In genomic region chr3:15194362-15194761, GRCm38 (mm10) we compare ENCODE assay signal across 8 mouse cellular contexts.
DNase-seq lines count a peak whose midpoint lies in the region; ATAC-seq and TF ChIP-seq lines count a peak whose summit lies in the region.

No protein-coding gene starts in this region.

- H3K27ac ChIP-seq in MEL (ENCODE audit: control insufficient read depth, low read depth, low read length), result no peak overlapping the region
- no peak overlapping the region for H3K27ac ChIP-seq in forebrain, embryonic 14.5 days (ENCODE audit: low read depth, low read length)
- H3K27ac ChIP-seq in hindbrain, embryonic 15.5 days (replicated peaks), result no peak overlapping the region

- no peaks in the 10 kb centered on the region for H3K9me3 ChIP-seq in MEL (replicated peaks; ENCODE audit: insufficient read depth, low read length)
- no peaks in the 10 kb centered on the region for H3K9me3 ChIP-seq in forebrain, embryonic 14.5 days (replicated peaks; ENCODE audit: control insufficient read depth, low read length)
- no peaks in the 10 kb centered on the region for H3K9me3 ChIP-seq in hindbrain, embryonic 15.5 days

- no peaks in the 10 kb centered on the region for H3K27me3 ChIP-seq in MEL (ENCODE audit: control insufficient read depth in 1 of 2, insufficient read depth in 2 of 2, low read length in 2 of 2)
- H3K27me3 ChIP-seq in forebrain, embryonic 14.5 days (replicated peaks; ENCODE audit: control insufficient read depth, insufficient read depth, low read length), result no peaks in the 10 kb centered on the region
- no peaks in the 10 kb centered on the region for H3K27me3 ChIP-seq in hindbrain, embryonic 15.5 days

- no peak for TF ChIP-seq EP300 in MEL (IDR thresholded peaks at IDR 0.05; ENCODE audit: low read depth in 1 of 2, low read length in 2 of 2)

- whole genome bisulfite sequencing in forebrain, embryonic 14.5 days, result 1% methylated on average over 7 of the region's 7 CpGs
- WGBS in hindbrain, embryonic 15.5 days, result 5% methylated on average over 7 of the region's 7 CpGs

- ATAC-seq in forebrain, embryonic 14.5 days, result peak; percentile 96
- peak; percentile 91 for ATAC-seq in hindbrain, embryonic 15.5 days (ENCODE audit: low FRiP score, low read depth)

- peak; percentile 98 for TF ChIP-seq RAD21 in MEL (IDR thresholded peaks at IDR 0.05; ENCODE audit: low read depth, low read length)

- no peaks in the 10 kb centered on the region for H3K36me3 ChIP-seq in MEL (ENCODE audit: control insufficient read depth in 1 of 2, insufficient read depth in 2 of 2, low read length in 2 of 2)
- H3K36me3 ChIP-seq in forebrain, embryonic 14.5 days (ENCODE audit: control insufficient read depth, insufficient read depth, low read length), result no peaks in the 10 kb centered on the region
- no peaks in the 10 kb centered on the region for H3K36me3 ChIP-seq in hindbrain, embryonic 15.5 days

- H3K79me2 ChIP-seq in MEL (ENCODE audit: control insufficient read depth, insufficient read depth, low read length, poor library complexity), result no peaks in the 10 kb centered on the region

- H3K4me1 ChIP-seq in MEL (ENCODE audit: control insufficient read depth in 1 of 2, insufficient read depth in 2 of 2, low read length in 2 of 2), result no peaks in the 10 kb centered on the region; a peak in 1 of 4 replicates
- H3K4me1 ChIP-seq in forebrain, embryonic 14.5 days (ENCODE audit: control insufficient read depth, insufficient read depth, low read length), result no peaks in the 10 kb centered on the region
- H3K4me1 ChIP-seq in hindbrain, embryonic 15.5 days (replicated peaks), result no peaks in the 10 kb centered on the region

- H3K4me3 ChIP-seq in MEL (ENCODE audit: control insufficient read depth in 1 of 2, insufficient read depth in 1 of 2, low read depth in 2 of 2, low read length in 2 of 2), result peak overlapping the region in 1 of 2 experiments; percentile 45; a peak in 2 of 4 replicates
- no peak overlapping the region for H3K4me3 ChIP-seq in forebrain, embryonic 14.5 days (ENCODE audit: low read depth, low read length)
- no peak overlapping the region for H3K4me3 ChIP-seq in hindbrain, embryonic 15.5 days

- H3K9ac ChIP-seq in MEL (ENCODE audit: control insufficient read depth, low read depth, low read length, poor library complexity, severe bottlenecking), result no peak overlapping the region
- H3K9ac ChIP-seq in forebrain, embryonic 14.5 days (ENCODE audit: low read length), result no peak overlapping the region
- no peak overlapping the region for H3K9ac ChIP-seq in hindbrain, embryonic 15.5 days

- TF ChIP-seq CTCF in MEL (IDR thresholded peaks at IDR 0.05 in 2 of 3, conservative IDR thresholded peaks at IDR 0.05 in 1 of 3; ENCODE audit: control insufficient read depth in 1 of 3, insufficient read depth in 1 of 3, low read depth in 2 of 3, low read length in 3 of 3, poor library complexity in 1 of 3, severe bottlenecking in 1 of 3), result peak; percentile 72 to 97 (median 79)

- no peak for TF ChIP-seq POLR2A in MEL (IDR thresholded peaks at IDR 0.05; ENCODE audit: control insufficient read depth in 1 of 2, insufficient read depth in 1 of 2, low read depth in 1 of 2, low read length in 2 of 2, poor library complexity in 1 of 2)

- H3K4me2 ChIP-seq in forebrain, embryonic 14.5 days (ENCODE audit: low read length), result no peak overlapping the region
- H3K4me2 ChIP-seq in hindbrain, embryonic 15.5 days, result peak overlapping the region; percentile 27; the same call in 1 of the 2 replicates

- peak; percentile 87 for DNase-seq in MEL (ENCODE audit: low read depth, low spot score)
- peak; percentile 53 for DNase-seq in c-Kit-positive CD71-positive TER-119-positive erythroid progenitor cells, embryonic 14.5 days (ENCODE audit: low spot score)
- DNase-seq in forebrain, embryonic 14.5 days (ENCODE audit: low spot score), result peak; percentile 92
- DNase-seq in layer of hippocampus, postnatal 25 days (ENCODE audit: extremely low spot score in 1 of 2, low spot score in 1 of 2), result peak; percentile 24 to 75
- peak; percentile 93 for DNase-seq in lung, postnatal 36 days
- peak; percentile 90 for DNase-seq in retina, postnatal 1 day
- peak; percentile 82 for DNase-seq in thymus, postnatal 4 days

TF ChIP-seq in MEL, 35 proteins besides CTCF, POLR2A, EP300 and RAD21:
- peak; percentile 100 for TF ChIP-seq SMC3 (IDR thresholded peaks at IDR 0.05; ENCODE audit: low read depth, low read length)
- TF ChIP-seq GATA1 (IDR thresholded peaks at IDR 0.05; ENCODE audit: low read depth, low read length), result no peak
- TF ChIP-seq ZC3H11A (IDR thresholded peaks at IDR 0.05; ENCODE audit: low read depth, low read length), result peak; percentile 98
- TF ChIP-seq SIN3A (IDR thresholded peaks at IDR 0.05; ENCODE audit: low read length), result peak; percentile 69
- no peak for TF ChIP-seq TBP (IDR thresholded peaks at IDR 0.05; ENCODE audit: low read depth, low read length)
- 0 out of 2 replicates have a peak, but pooled peaks have one; percentile 15 for TF ChIP-seq MYC (IDR thresholded peaks at IDR 0.05; ENCODE audit: low read depth, low read length)
